Mouse (Mus musculus) midbrain, embryonic 14.5 days (tissue): ENCODE measurements around the gene Olfr449. TPM values are rescaled to one million over a fixed set of nuclear protein-coding genes. Genes with fewer than 3 reads are reported as not detected.

Experiments
- ATAC-seq: fragments of 200-750 bp; cut with Nextera tagmentation; 2 replicates; pipeline ENCODE4 v1.8.0; 2017; ENCODE audit warnings: moderate number of reproducible peaks, moderate library complexity; ENCODE audit not compliant: low FRiP score, low TSS enrichment
- DNase-seq: peaks from one replicate; pipeline ENCODE4 v3.0.0-alpha.2; 2015
- H3K27ac ChIP-seq: fragments of 300-500 bp; sonication (generic); replicated peaks from 2 replicates; pipeline ENCODE4 v1.5.1; 2014; ENCODE audit warnings: mild to moderate bottlenecking, low read depth, low read length, moderate library complexity
- H3K27me3 ChIP-seq: fragments of 300-500 bp; sonication (generic); 2 replicates; pipeline ENCODE4 v1.6.1; 2014; ENCODE audit warnings: low read length, control low read depth, mixed read lengths; ENCODE audit not compliant: control insufficient read depth, insufficient read depth
- H3K36me3 ChIP-seq: fragments of 300-500 bp; sonication (generic); 2 replicates; pipeline ENCODE4 v1.6.1; 2014; ENCODE audit warnings: low read length, control low read depth; ENCODE audit not compliant: control insufficient read depth, insufficient read depth
- H3K4me1 ChIP-seq: fragments of 300-500 bp; sonication (generic); 2 replicates; pipeline ENCODE4 v1.6.1; 2014; ENCODE audit warnings: mild to moderate bottlenecking, antibody characterized with exemption, low read length, control low read depth; ENCODE audit not compliant: control insufficient read depth, insufficient read depth
- H3K4me2 ChIP-seq: fragments of 300-500 bp; sonication (generic); 2 replicates; pipeline ENCODE4 v1.6.1; 2014; ENCODE audit warnings: mild to moderate bottlenecking, low read length, moderate library complexity
- H3K4me3 ChIP-seq: fragments of 300-500 bp; sonication (generic); replicated peaks from 2 replicates; pipeline ENCODE4 v1.5.1; 2014; ENCODE audit warnings: low read depth, low read length
- H3K9ac ChIP-seq: fragments of 300-500 bp; sonication (generic); replicated peaks from 2 replicates; pipeline ENCODE4 v1.6.1; 2014; ENCODE audit warnings: mild to moderate bottlenecking, low read length, moderate library complexity
- H3K9me3 ChIP-seq: fragments of 300-500 bp; sonication (generic); 2 replicates; pipeline ENCODE4 v1.6.1; 2016; ENCODE audit warnings: low read length, control low read depth, mixed read lengths; ENCODE audit not compliant: control insufficient read depth
- polyA plus RNA-seq: library from polyadenylated mRNA; unstranded; fragments of >200 nt; fragmentation: Nextera tagmentation; extraction: Ambion mirVana; gene quantifications from 2 replicates; pipeline ENCODE4 v1.2.1, GENCODE M21; 2014

The Olfr449 gene
- polyA plus RNA-seq, 1 experiment from 2014 or later, result not detected

- no peak for DNase-seq
- no peaks in the 10 kb centered on the region for H3K36me3 ChIP-seq
- H3K4me1 ChIP-seq, result no peaks in the 10 kb centered on the region
- no peak overlapping the region for H3K27ac ChIP-seq
- H3K4me2 ChIP-seq, result no peak overlapping the region
- ATAC-seq, result no peak
- H3K9me3 ChIP-seq, result no peaks in the 10 kb centered on the region
- no peaks in the 10 kb centered on the region for H3K27me3 ChIP-seq
- no peak overlapping the region for H3K9ac ChIP-seq
- no peak overlapping the region for H3K4me3 ChIP-seq
These were observed 42.1 kb downstream of the Olfr449 start for GRCm38 (mm10) chr6:42876323-42876722.

Other genes with a start within 250 kb of the Olfr449 start
- gene Tcaf3, start 236.7 kb upstream of the Olfr449 start, polyA plus RNA-seq, result not detected in 2 replicates
- gene Tcaf2, start 189.1 kb upstream of the Olfr449 start, polyA plus RNA-seq, result 0.46 and 0.93 TPM in 2 replicates
- gene Tcaf1, start 124.3 kb upstream of the Olfr449 start, polyA plus RNA-seq, result 199 and 236 TPM in 2 replicates
- gene Olfr453, start 95.0 kb upstream of the Olfr449 start, polyA plus RNA-seq, result not detected in 2 replicates
- gene Olfr38, start 78.0 kb upstream of the Olfr449 start, polyA plus RNA-seq, result not detected in 2 replicates
- gene Olfr452, start 49.3 kb upstream of the Olfr449 start, polyA plus RNA-seq, result not detected in 2 replicates
- gene Olfr450, start 22.4 kb upstream of the Olfr449 start, polyA plus RNA-seq, result not detected in 2 replicates
- not detected in 2 replicates for gene Olfr448, start 56.1 kb downstream of the Olfr449 start, polyA plus RNA-seq
- gene Olfr447, start 74.5 kb downstream of the Olfr449 start, polyA plus RNA-seq, result not detected in 2 replicates
- gene Olfr446, start 87.0 kb downstream of the Olfr449 start, polyA plus RNA-seq, result not detected in 2 replicates
- not detected in 2 replicates for gene Olfr444, start 114.7 kb downstream of the Olfr449 start, polyA plus RNA-seq